Mouse (Mus musculus) heart, postnatal 0 days (tissue): Measurements from ENCODE around the gene Fchsd2. TPM values are rescaled to one million over a fixed set of nuclear protein-coding genes. Genes with fewer than 3 reads are reported as not detected.

Experiments used
- ATAC-seq: fragments of 200-750 bp; cut with Nextera tagmentation; 2 replicates; pipeline ENCODE4 v1.8.0; 2017; ENCODE audit warnings: low read depth, moderate number of reproducible peaks, moderate library complexity; ENCODE audit not compliant: insufficient read depth
- DNase-seq: peaks from one replicate; pipeline ENCODE4 v3.0.0-alpha.2; 2016; ENCODE audit warnings: low spot score
- H3K27ac ChIP-seq: fragments of 300-500 bp; sonication (generic); 2 replicates; pipeline ENCODE4 v1.5.1; 2014; ENCODE audit warnings: low read depth, mild to moderate bottlenecking
- H3K27me3 ChIP-seq: fragments of 300-500 bp; sonication (generic); 2 replicates; pipeline ENCODE4 v1.6.1; 2014; ENCODE audit warnings: low read length, mixed read lengths; ENCODE audit not compliant: control insufficient read depth, insufficient read depth
- H3K36me3 ChIP-seq: fragments of 300-500 bp; sonication (generic); replicated peaks from 2 replicates; pipeline ENCODE4 v1.6.1; 2014; ENCODE audit warnings: low read length, mixed read lengths; ENCODE audit not compliant: control insufficient read depth, insufficient read depth
- H3K4me1 ChIP-seq: fragments of 300-500 bp; sonication (generic); 2 replicates; pipeline ENCODE4 v1.6.1; 2014; ENCODE audit warnings: antibody characterized with exemption; ENCODE audit not compliant: control insufficient read depth, insufficient read depth
- H3K4me2 ChIP-seq: fragments of 300-500 bp; sonication (generic); 2 replicates; pipeline ENCODE4 v1.6.1; 2014; ENCODE audit warnings: low read depth, mild to moderate bottlenecking, low read length, moderate library complexity
- H3K4me3 ChIP-seq: fragments of 300-500 bp; sonication (generic); 2 replicates; pipeline ENCODE4 v1.5.1; 2014; ENCODE audit warnings: low read depth, low read length
- H3K9ac ChIP-seq: fragments of 300-500 bp; sonication (generic); replicated peaks from 2 replicates; pipeline ENCODE4 v1.6.1; 2014; ENCODE audit warnings: low read depth, low read length, mixed read lengths
- H3K9me3 ChIP-seq: fragments of 300-500 bp; sonication (generic); replicated peaks from 2 replicates; pipeline ENCODE4 v1.6.1; 2016; ENCODE audit warnings: low read length; ENCODE audit not compliant: control insufficient read depth
- CTCF ChIP-seq: IDR thresholded peaks from 2 replicates; pipeline ENCODE4 v1.5.1; 2016; ENCODE audit warnings: antibody characterized with exemption, control low read depth, low read depth
- EP300 ChIP-seq: IDR thresholded peaks from 2 replicates; pipeline ENCODE4 v1.6.1; 2016; ENCODE audit warnings: antibody characterized with exemption, low read depth
- WGBS: fragments of 180-500 bp; shearing (Covaris S2); extraction: QIAGEN DNeasy Blood & Tissue Kit; methylation state at CpG from one replicate; pipeline ENCODE4 v1.1.7; 2014; 5-methylcytosine and 5-hydroxymethylcytosine counted together
- polyA plus RNA-seq: library from polyadenylated mRNA; unstranded; fragments of >200 nt; fragmentation: Nextera tagmentation; extraction: Ambion mirVana; gene quantifications from 2 replicates; pipeline ENCODE4 v1.2.1, GENCODE M21; 2015
- total RNA-seq: library from RNA; depleted of rRNA; stranded (reverse); fragments of >200 nt; gene quantifications from 2 replicates; pipeline ENCODE4 v1.2.3, GENCODE M21; 2014; ENCODE audit warnings: low replicate concordance

Fchsd2 gene
- total and polyA plus RNA-seq, 2 experiments from 2014 or later, result 8.7 to 19.3 TPM

- H3K27me3 ChIP-seq, result peaks cover 17% of the 10 kb centered on the region
- ATAC-seq, result no peak
- H3K4me2 ChIP-seq, result no peak overlapping the region
- WGBS, result 82% methylated on average over 5 of the region's 5 CpGs
- no peak overlapping the region for H3K4me3 ChIP-seq
- no peaks in the 10 kb centered on the region for H3K9me3 ChIP-seq
- H3K27ac ChIP-seq, result no peak overlapping the region
- DNase-seq, result no peak
- H3K4me1 ChIP-seq, result peaks cover 10% of the 10 kb centered on the region; the same call in 1 of the 2 replicates
- TF ChIP-seq CTCF (no peak), EP300 (no peak)
- H3K36me3 ChIP-seq, result no peaks in the 10 kb centered on the region; the same call in 1 of the 2 replicates
- H3K9ac ChIP-seq, result no peak overlapping the region
These were observed 233.3 kb downstream of the Fchsd2 start for GRCm38 (mm10) chr7:101326006-101326405.

GRCm38 (mm10) chr7:101327263-101327662 is 234.6 kb downstream of the Fchsd2 start:
- ATAC-seq, result no peak
- H3K4me1 ChIP-seq, result peaks cover 5% of the 10 kb centered on the region; the same call in 1 of the 2 replicates
- no peaks in the 10 kb centered on the region; the same call in 1 of the 2 replicates for H3K36me3 ChIP-seq
- H3K9ac ChIP-seq, result no peak overlapping the region
- peaks cover 8% of the 10 kb centered on the region; the same call in 1 of the 2 replicates for H3K27me3 ChIP-seq
- 70% methylated on average over 5 of the region's 5 CpGs for WGBS
- TF ChIP-seq EP300 (no peak), CTCF (no peak)
- H3K27ac ChIP-seq, result no peak overlapping the region
- no peak overlapping the region for H3K4me3 ChIP-seq
- H3K9me3 ChIP-seq, result no peaks in the 10 kb centered on the region
- DNase-seq, result no peak
- H3K4me2 ChIP-seq, result no peak overlapping the region

GRCm38 (mm10) chr7:101327786-101328185 is 235.1 kb downstream of the Fchsd2 start:
- 71% methylated on average over 2 of the region's 2 CpGs for WGBS
- TF ChIP-seq EP300, result no peak
- TF ChIP-seq CTCF, result no peak
- 0 out of 2 replicates have a peak, but pooled peaks cover 3% of the 10 kb centered on the region for H3K27me3 ChIP-seq

GRCm38 (mm10) chr7:101328621-101329158 is 236.0 kb downstream of the Fchsd2 start:
- no peaks in the 10 kb centered on the region; the same call in 1 of the 2 replicates for H3K36me3 ChIP-seq
- no peak overlapping the region for H3K9ac ChIP-seq
- H3K4me2 ChIP-seq, result no peak overlapping the region
- ATAC-seq (no peak), DNase-seq (no peak)
- 46% methylated on average over 4 of the region's 4 CpGs for WGBS
- no peak overlapping the region for H3K4me3 ChIP-seq
- H3K4me1 ChIP-seq, result peaks cover 5% of the 10 kb centered on the region; the same call in 1 of the 2 replicates
- 0 out of 2 replicates have a peak, but pooled peaks cover 3% of the 10 kb centered on the region for H3K27me3 ChIP-seq
- no peaks in the 10 kb centered on the region for H3K9me3 ChIP-seq
- TF ChIP-seq EP300, result no peak
- peak; percentile 26; the same call in 1 of the 2 replicates for TF ChIP-seq CTCF
- no peak overlapping the region for H3K27ac ChIP-seq

More at GRCm38 (mm10) chr7:101327786-101328185, 235.1 kb downstream of the Fchsd2 start:
- H3K9ac ChIP-seq, result no peak overlapping the region
- no peak overlapping the region for H3K4me3 ChIP-seq
- H3K4me1 ChIP-seq, result peaks cover 5% of the 10 kb centered on the region; the same call in 1 of the 2 replicates
- no peaks in the 10 kb centered on the region; the same call in 1 of the 2 replicates for H3K36me3 ChIP-seq
- no peaks in the 10 kb centered on the region for H3K9me3 ChIP-seq
- H3K4me2 ChIP-seq, result no peak overlapping the region
- DNase-seq (no peak), ATAC-seq (no peak)
- no peak overlapping the region for H3K27ac ChIP-seq

GRCm38 (mm10) chr7:101329606-101330005 is 236.9 kb downstream of the Fchsd2 start:
- DNase-seq (no peak), ATAC-seq (no peak)
- H3K27me3 ChIP-seq, result 0 out of 2 replicates have a peak, but pooled peaks cover 3% of the 10 kb centered on the region
- H3K27ac ChIP-seq, result no peak overlapping the region
- H3K4me3 ChIP-seq, result no peak overlapping the region
- H3K4me2 ChIP-seq, result no peak overlapping the region
- no peak overlapping the region for H3K9ac ChIP-seq
- TF ChIP-seq CTCF (no peak), EP300 (no peak)
- no peaks in the 10 kb centered on the region; the same call in 1 of the 2 replicates for H3K36me3 ChIP-seq
- no peaks in the 10 kb centered on the region for H3K9me3 ChIP-seq
- peaks cover 5% of the 10 kb centered on the region; the same call in 1 of the 2 replicates for H3K4me1 ChIP-seq
- 76% methylated on average over 4 of the region's 4 CpGs for WGBS
